Mouse (Mus musculus): ENCODE results near the gene Clcnka. TPM values are rescaled to one million over a fixed set of nuclear protein-coding genes. Genes with fewer than 3 reads are reported as not detected.

Gene Clcnka
- total RNA-seq (2022), result not detected

DNA sequence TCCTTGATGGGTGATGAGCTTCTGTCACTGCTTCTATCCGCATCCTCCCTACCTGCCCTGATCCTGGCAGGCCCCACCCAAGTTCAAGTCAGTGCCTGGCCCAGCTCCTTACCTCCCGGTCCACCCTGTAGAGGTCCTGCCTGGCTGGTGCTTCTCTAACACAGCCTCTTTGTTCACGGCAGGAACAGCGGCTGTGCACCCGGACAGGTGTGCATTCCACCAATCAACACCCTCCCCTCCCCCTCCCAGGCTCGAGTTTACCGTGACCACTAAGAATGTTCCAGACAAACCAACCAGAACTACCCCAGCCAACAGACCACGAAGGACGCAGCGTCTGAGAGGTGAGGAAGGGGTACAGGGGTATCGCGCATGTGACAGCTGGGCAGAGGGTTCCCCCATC, at the start of gene Clcnka:
Gene Clcnka (minus strand): TSS at position 180 of the 400 bp plus-strand sequence.
- DNase-seq, result no peak

DNA sequence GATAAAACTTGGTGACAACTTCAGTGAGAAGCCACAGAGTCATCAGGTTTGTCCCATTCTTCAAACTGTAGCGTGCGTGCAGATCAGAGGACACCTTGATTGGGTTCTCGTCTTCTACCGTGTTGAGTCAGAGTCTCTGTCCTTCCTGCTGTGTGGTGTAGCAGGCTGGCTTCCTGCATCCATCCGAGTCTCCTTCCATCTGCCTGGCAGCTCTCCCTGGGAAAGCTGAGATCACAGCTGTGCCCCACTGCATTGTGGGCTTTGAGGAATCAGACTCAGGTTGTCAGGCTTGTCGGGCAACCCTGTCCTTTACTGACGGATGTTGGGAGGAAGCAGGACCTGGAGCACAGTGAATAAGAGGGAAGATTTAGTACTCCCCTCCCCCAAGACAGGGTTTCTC, 47.7 kb upstream of the Clcnka start:
- no peak for DNase-seq

GRCm38 (mm10) chr4:141445328-141445720, 46.8 kb upstream of the Clcnka start:
- no peak for DNase-seq

GRCm38 (mm10) chr4:141444451-141445327, 46.2 kb upstream of the Clcnka start, which contains the start of gene Zbtb17:
Zbtb17 (plus strand) TSS chr4:141444654.
- DNase-seq, result peak; percentile 84

DNA sequence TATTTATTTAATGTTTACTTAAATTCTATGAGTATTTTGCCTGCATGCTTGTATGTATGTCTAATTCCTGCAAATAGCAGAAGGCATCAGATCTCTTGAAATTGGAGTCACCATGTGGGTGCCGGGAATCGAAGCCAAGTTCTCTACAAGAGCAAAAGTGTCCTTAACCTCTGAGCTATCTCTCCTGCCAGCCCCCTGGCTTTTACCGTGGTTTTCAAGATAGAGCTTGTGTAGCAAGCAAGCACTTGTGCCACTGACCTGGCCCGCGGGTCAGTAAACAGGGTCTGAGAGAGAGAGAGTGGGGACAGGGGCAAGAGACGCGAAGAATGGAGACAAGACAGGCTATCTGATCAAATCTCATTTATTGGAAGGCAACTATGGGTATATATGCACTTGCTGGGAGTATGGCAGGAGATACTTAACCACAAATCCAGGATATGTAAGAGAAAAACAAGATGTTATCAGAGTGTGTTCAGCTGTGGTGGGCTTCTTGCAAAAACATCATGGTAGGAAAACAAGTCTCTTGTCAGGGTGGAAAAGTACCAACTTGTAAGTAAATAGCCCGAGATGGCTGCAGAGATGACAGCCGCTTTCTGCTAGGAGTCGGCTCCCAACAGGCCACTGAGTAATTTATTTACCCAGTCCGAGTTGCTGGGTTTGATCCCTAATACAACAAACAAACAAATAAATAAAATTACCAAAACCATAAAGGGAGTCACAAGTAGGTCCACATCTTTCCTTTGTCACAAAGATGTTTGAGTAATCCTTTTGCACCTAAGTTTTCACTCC, 45.3 kb upstream of the Clcnka start:
- no peak for DNase-seq

DNA sequence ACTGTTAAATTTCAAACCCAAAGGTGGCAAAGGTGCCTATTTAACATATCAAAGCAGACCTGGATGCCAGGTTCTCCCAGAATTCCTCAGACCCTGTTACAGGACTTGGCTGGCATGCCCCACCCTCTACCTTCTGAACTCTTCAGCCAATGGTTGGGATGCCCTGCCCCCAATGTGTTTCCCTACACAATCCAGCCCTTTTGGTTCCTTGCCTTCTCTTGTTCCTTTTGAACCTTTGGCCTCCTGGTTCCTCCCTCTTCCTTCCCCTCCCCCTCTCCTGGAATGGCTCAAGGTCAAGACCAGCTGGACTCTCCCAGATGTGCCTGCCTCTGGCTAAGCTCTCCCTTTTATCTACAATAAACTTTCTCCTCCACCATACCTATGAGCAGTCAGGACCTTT, 42.4 kb upstream of the Clcnka start:
- no peak for DNase-seq

DNA sequence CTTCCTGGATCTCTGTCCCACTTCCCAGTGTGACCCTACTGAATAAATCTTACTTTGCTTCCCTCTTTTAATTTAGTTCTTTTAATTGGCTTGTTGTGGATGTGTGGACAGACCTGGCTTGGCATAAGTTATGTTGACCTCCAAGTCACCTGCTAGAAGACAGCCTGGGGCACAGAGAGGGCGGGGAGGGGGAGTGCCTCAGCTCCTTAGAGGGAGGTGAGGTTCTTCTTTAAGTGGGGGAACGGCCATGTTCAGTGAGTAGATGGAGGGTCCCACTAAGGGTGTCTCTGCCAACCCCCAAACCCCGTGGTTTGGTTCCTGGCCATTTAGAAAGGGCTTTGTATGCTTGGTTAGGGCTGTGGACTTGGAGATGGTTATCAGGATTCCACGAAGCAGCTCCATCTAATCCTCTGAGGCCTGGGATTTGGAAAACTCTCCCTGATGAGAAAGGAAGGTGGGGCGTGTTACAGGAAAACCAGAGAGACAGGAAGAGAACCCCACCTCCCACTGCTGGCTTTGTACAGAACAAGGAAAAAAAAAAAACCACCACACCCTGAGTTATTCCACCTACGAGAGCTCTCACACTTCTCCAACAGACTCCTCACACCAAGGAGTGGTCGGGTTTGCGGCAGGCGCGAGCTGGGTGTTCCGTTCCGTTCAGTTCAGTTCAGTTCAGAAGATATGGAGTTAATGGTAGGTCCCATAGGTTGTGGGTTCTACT, 40.7 kb upstream of the Clcnka start:
- DNase-seq, result no peak

- no peak for DNase-seq
Observed at GRCm38 (mm10) chr4:141435974-141436373, 37.5 kb upstream of the Clcnka start, which contains the start of gene Srarp. Srarp (minus strand) TSS chr4:141436105.

DNA sequence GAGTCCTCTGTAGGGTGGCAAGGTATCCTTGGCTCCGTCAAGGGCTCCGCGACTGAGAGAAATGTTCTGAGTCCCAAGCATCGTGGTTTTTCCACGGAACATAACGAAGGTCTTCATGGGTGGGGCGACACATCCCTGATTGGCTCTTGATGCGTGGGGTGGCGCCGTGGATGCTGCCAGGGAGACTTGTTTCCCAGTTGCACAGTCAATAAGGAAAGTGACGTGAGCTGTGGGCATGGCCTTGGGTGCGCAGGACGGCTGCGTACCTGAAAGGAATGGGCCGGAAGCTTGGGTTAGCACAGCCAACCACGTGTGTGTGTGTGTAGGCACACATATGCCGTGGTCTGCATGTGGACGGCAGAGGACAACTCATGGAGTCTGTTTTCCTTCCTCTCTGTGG, 34.7 kb upstream of the Clcnka start:
- no peak for DNase-seq

GRCm38 (mm10) chr4:141432666-141433065, 34.1 kb upstream of the Clcnka start:
- no peak for DNase-seq

DNA sequence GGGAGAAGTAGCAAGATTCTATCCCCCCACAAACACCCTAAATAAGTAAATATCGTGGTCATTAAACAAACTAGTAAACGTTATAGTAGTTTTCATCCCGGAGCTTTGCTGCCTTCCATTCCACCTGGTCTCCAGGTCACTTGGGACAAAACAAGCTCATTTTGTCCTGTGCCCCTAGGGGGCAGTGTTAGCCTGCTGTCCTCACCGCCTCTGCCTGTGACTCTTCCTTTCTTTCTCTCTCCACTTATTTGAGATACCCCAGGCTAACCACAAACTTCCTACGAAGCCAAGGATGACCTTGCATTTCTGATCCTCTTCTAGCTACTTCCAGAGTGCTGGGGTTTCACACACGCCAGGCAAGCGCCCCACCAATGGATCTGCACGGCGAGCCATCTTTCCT, 32.5 kb upstream of the Clcnka start:
- DNase-seq, result peak; percentile 57

- no peak for DNase-seq
Observed at GRCm38 (mm10) chr4:141429847-141430246, 31.3 kb upstream of the Clcnka start.

DNA sequence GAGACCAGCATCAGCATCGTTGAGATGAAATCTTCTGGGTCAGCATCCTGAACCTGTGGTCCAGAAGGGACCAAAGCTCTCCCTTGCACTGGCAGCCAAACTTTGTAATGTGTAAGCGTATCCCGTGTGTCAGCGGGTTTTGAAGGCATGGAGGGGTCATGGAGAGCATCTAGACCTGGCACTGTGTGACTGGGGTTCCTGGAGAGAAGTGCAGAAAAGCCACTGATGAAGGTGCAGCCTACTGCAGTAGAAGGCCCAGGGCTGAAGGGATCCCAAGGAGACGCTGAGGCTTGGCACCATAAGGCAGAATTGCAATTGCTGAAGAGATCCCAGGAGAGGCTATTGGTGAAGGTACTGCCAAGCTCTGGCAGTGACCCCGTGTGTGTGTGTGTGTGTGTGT, 30.9 kb upstream of the Clcnka start:
- no peak for DNase-seq

GRCm38 (mm10) chr4:141427921-141428320, 29.4 kb upstream of the Clcnka start:
- no peak for DNase-seq

GRCm38 (mm10) chr4:141426796-141427745, 28.5 kb upstream of the Clcnka start:
- no peak for DNase-seq

DNA sequence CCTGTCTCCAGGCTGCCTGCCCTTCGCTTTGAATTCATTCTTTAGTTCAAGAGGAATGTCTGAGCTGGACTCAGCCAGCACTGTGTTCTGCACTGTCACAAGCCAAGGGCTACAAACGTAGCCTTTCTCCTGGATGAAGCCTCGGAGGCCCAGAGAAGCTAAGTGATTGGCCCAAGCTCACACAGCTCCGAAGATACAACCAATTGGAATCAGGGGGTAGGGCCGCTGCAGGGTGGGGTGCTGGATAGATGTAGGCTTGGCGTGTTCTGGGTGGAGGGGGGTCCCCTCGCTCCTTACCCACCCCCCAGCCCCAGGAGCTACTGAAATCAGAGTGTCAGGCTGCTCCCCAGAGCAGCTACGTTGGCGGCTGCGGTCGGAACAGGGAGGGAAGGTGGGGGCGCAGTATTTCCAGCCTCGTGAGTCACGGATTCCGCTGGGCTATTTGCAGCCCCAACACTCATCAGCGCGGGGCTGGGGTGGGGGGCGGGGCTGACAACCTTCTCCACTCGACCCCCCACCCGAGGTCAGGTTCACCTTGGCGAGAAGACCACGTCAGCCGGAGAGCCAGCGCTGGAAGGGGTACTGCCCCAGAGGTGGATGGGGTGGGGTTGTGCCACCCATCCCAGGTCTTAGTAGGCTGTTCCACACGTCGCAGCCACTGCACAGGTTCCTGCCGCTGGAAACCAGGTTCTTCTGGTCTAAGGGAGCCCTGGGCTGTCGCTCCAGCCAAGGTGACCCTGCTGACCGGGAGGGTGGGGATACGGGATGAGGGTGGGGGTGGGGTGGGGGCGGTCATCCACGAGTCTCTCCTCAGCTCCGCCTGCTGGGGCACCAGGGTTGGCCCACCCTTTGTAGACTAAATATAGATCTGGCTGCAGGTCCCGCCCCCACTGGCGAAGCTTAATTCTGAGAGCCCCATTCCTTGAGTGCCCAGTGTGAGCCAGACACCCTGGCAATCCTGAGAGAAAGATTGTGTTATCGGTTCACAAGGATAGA, 27.3 kb upstream of the Clcnka start:
- no peak for DNase-seq

GRCm38 (mm10) chr4:141423691-141424431, 25.3 kb upstream of the Clcnka start:
- DNase-seq, result no peak

DNA sequence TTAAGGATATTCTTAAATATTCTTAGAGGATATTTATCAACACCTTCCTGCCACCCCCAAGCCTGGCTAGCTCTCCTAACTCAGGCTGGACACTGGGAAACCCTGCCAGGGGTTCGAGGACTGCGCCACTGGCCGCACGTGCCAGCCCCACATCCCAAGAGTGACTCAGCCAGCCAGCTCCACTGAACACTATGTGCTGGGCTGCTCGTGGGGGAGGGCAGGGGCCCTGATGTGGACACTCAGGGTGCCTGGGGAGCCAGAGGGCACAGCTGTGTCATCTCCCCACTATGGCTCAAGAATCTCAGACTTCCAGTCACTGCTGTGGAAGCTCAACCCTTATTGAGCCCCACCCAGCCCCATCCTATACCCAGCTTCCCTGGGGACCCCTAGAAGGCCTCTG, 24.8 kb upstream of the Clcnka start:
- no peak for DNase-seq

GRCm38 (mm10) chr4:141422841-141423240, 24.3 kb upstream of the Clcnka start:
- no peak for DNase-seq

GRCm38 (mm10) chr4:141421423-141421822, 22.9 kb upstream of the Clcnka start:
- DNase-seq, result no peak

Measured in adrenal gland, adult 8-10 months (tissue).